Mouse (Mus musculus) MEL-GATA-1-ER (cell line): ENCODE data around the gene Usp36.

Experiments
- DNase-seq: peaks from one replicate; pipeline ENCODE4 v3.0.0-alpha.2; 2012; ENCODE audit warnings: low read depth; ENCODE audit errors: extremely low read depth

The Usp36 gene

DNA sequence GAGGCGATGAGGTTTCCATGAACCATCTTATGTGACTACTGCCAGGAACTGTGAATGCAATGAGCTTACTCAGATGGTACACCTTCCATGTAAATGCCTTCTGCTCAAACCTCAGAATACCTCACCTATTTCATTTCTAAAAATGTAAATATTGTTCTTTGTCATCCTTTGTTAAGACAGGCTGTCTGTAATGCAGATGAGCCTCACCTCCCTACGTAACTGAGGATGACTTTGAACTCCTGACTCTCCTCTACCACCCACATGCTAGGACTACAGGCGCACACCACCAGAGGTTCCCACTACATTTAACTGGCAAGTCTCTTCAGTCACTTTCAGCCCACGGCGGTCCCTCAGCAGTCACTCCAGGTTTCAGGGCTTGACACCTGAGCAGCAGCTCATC is 67.1 kb downstream of the Usp36 start:
- DNase-seq: no peak

DNA sequence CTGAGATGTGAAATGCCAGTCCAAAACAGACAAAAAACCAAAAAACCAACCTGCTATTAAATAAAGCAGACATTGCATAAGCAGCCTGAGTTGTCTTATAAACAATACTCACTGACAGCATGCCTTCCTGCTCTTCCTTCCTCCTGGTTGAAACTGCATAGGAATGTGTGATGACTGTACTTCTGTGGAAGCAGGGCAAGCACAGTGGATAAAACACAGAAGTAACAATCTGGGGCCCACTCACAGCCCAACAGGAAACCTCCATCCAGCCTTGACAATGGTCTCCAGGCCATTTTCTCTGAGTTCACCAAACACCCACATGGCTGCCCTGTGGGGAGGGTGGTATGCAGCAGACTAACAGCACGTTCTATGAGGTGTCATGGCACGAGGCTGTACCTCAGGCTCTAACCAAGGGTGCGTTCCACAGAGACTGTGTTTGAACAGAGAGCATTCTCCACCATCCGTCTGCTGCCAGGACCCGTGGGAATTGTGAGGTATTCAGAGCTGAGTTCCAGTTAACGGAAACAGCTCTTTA is 67.6 kb downstream of the Usp36 start:
- DNase-seq: no peak

DNA sequence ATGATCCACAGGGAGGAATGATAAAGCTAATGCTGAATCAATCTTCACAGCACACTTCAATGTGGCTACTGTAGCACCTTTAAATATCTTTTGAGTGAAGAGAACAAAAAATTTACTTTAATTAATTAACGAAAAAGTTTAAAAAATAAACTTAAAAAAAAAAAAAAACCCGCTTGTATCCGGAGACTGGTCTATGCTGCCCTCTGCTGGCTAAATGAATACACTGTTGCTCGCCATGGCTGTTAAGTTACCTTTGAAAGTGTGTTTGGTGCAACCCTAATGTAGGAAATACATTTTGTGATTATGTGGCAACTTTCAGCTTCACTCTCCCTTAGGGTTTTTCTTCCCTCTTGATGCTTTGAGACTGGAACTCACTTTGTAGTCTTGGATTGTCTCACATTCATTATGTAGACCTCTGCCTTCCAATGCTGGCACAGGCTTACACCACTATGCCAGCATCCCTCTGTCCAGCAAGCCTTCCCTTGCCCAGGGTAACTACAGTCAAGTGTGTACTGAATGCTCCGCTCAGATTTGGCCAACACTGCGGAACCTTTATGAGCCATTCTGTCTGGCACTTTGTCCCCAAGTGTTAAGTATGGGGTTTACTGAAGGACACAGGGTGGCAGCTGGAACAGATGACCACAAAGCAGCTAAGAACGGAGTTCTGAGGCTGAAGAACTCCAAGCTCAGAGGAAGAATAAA is 69.3 kb downstream of the Usp36 start:
- DNase-seq: peak; percentile 33

- DNase-seq: no peak
Measured at GRCm38 (mm10) chr11:118219066-118219465, 71.0 kb downstream of the Usp36 start.

- DNase-seq: no peak
Measured at GRCm38 (mm10) chr11:118216468-118216867, 73.6 kb downstream of the Usp36 start.

DNA sequence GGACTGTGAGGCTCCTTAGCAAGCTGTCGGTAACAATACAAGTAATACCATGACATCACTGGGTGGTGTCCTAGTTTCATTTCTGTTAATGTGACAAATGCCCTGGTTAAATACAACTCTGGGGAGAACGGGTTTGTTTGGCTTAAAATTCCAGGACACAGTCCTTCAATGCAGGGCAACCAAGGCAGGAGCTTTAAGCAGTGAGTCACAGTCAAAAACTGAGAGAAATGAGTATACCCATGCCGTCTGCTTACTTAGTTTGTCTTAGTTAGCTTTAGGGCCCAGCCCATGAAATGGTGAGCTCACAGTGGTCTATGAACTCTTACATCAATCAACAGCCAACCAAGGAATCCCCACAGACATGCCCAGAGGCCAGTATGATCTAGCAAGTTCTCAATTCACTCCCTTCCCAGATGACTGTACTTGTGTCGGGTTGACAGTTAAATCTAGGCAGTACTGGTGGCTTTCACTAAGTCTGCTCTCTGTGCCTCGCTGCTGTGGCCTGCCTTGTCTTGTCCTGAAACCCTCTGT is 74.1 kb downstream of the Usp36 start:
- no peak for DNase-seq

DNA sequence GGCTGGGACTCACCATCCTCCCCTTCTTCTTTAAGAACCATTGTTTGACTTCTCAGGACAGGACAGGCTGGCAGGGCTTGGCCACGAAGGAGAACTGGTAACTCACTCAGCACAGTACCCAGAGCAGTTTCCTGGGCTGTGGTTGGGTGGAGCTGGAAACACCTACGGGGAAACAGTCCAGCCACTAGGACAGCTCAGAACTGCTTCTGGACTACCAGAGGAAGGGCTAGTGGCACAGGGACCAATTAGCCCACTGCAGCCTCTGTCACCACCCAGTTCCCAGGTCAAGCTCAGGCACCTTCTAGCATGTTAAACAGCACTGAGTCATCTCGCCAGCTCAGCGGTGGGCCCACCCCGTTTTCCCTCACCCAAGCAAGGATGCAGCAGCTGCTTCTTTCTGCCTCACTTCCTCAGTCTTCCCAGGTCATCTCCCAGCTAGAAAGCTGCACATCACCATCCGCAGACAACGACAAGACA is 77.4 kb downstream of the Usp36 start:
- no peak for DNase-seq

DNA sequence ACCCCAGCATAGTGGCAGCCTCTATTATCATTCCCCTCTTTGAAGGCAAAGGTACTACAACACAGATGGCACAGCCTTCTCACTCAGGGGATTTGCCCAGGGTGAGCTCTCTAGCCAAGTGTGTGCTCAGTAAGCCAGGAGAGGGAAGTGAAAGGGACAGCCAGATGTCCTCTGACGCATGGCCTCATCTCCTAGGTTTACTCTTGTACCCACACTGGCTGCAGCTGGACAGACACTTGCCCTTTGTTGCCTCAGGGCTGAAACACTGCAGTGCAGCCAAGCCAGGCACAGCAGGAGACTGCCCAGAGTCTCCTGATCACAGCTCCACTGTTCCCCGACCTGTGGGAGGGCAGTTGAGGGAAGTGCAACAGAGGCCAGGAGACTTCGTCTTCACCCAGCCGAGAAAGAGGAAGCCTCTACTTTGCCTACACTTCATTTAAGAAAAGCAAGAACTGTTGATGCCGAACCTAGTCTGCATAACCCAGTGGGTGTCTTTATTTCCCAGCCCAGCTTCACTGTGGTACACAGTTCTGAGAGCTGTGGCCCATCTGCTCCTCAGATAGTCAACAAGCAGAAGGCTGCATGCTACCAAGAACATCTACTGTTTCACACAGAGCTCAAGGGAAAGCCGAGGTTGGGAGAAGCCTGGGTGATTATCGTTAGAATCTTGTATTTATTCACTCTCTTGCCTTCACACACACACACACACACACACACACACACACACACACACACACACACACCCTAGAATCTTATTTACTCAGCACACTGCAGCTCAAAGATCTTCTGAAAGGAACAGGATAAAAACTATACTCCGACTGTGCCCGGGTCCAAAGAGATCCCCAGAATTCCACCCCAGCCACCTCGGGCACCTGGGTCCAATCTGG is 78.1 kb downstream of the Usp36 start:
- DNase-seq: peak; percentile 52

DNA sequence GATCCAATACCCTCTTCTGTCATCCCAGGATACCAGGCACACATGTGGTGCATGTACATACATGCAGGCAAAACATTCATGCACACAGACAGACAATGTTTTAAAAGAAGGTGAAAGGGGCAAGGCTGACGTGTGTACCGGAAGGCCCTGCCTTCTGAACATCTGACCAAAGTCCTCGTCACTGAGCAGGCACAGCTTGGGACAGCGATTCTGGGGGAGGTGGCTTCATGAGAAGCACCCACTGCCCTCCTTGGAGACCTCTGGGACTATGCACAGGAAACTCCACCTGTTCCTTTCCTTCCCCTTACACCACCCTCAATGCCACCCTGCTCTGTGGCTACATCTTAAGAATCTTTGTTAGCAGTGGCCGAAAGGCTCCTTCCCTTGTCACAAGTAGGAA is 79.1 kb downstream of the Usp36 start:
- no peak for DNase-seq

DNA sequence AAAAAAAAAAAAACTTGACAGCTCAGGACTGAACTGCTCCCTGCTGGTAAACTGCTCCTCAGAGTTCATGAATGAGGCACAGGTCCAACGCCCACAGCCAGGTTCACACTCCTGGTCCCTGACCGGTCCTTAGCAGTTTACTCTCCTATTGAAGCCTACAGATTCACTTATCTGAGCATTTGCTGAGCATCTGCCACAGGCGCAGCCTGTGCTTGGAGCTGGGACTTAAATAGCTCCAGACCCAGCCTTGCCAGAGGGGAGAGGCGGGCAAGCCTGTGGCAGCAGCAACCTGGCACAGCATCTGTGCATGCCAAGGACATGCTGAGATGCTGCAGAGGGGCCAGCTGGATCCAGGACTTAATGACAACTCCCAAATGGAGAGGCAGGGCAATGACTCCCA is 79.9 kb downstream of the Usp36 start:
- DNase-seq: no peak
